Mouse (Mus musculus) embryonic facial prominence, embryonic 11.5 days (tissue): ENCODE results near the gene Rasl10b. TPM values are rescaled to one million over a fixed set of nuclear protein-coding genes. Genes with fewer than 3 reads are reported as not detected.
A peak's percentile ranks its signal among the peaks of the same experiment; 100 is the strongest.

Source experiments
- ATAC-seq: fragments of 200-750 bp; cut with Nextera tagmentation; replicated peaks from 2 replicates; pipeline ENCODE4 v1.8.0; 2017; ENCODE audit warnings: low read depth; ENCODE audit not compliant: insufficient number of reproducible peaks, low FRiP score, low TSS enrichment
- DNase-seq: peaks from one replicate; pipeline ENCODE4 v3.0.0-alpha.2; 2015; ENCODE audit warnings: low spot score
- H3K27ac ChIP-seq: fragments of 300-500 bp; sonication (generic); replicated peaks from 2 replicates; pipeline ENCODE4 v1.5.1; 2014; ENCODE audit warnings: mild to moderate bottlenecking, low read depth, low read length, control low read depth
- H3K27me3 ChIP-seq: fragments of 300-500 bp; sonication (generic); 2 replicates; pipeline ENCODE4 v1.6.1; 2014; ENCODE audit warnings: mild to moderate bottlenecking, low read length, moderate library complexity, mixed read lengths; ENCODE audit not compliant: control insufficient read depth, insufficient read depth
- H3K36me3 ChIP-seq: fragments of 300-500 bp; sonication (generic); replicated peaks from 2 replicates; pipeline ENCODE4 v1.6.1; 2014; ENCODE audit warnings: low read depth, mild to moderate bottlenecking, low read length, moderate library complexity, mixed read lengths; ENCODE audit not compliant: control insufficient read depth, insufficient read depth
- H3K4me1 ChIP-seq: fragments of 300-500 bp; sonication (generic); 2 replicates; pipeline ENCODE4 v1.6.1; 2014; ENCODE audit warnings: low read length, mixed read lengths; ENCODE audit not compliant: control insufficient read depth, insufficient read depth
- H3K4me2 ChIP-seq: fragments of 300-500 bp; sonication (generic); 2 replicates; pipeline ENCODE4 v1.6.1; 2014; ENCODE audit warnings: low read depth, mild to moderate bottlenecking, control low read depth, low read length, moderate library complexity
- H3K4me3 ChIP-seq: fragments of 300-500 bp; sonication (generic); 2 replicates; pipeline ENCODE4 v1.5.1; 2014; ENCODE audit warnings: low read depth, low read length, control low read depth
- H3K9ac ChIP-seq: fragments of 300-500 bp; sonication (generic); replicated peaks from 2 replicates; pipeline ENCODE4 v1.6.1; 2014; ENCODE audit warnings: mild to moderate bottlenecking, control low read depth, low read length
- H3K9me3 ChIP-seq: fragments of 300-500 bp; sonication (generic); replicated peaks from 2 replicates; pipeline ENCODE4 v1.6.1; 2016; ENCODE audit warnings: mild to moderate bottlenecking, low read length, inconsistent platforms, mixed read lengths; ENCODE audit not compliant: control insufficient read depth
- WGBS: fragments of 180-500 bp; shearing (Covaris S2); extraction: QIAGEN DNeasy Blood & Tissue Kit; methylation state at CpG from one replicate; pipeline ENCODE4 v1.1.7; 2014; 5-methylcytosine and 5-hydroxymethylcytosine counted together
- polyA plus RNA-seq: library from polyadenylated mRNA; unstranded; fragments of >200 nt; fragmentation: Nextera tagmentation; extraction: Ambion mirVana; gene quantifications from 2 replicates; pipeline ENCODE4 v1.2.1, GENCODE M21; 2014

The Rasl10b gene
- polyA plus RNA-seq, 1 experiment from 2014 or later: 2.4 TPM

DNA sequence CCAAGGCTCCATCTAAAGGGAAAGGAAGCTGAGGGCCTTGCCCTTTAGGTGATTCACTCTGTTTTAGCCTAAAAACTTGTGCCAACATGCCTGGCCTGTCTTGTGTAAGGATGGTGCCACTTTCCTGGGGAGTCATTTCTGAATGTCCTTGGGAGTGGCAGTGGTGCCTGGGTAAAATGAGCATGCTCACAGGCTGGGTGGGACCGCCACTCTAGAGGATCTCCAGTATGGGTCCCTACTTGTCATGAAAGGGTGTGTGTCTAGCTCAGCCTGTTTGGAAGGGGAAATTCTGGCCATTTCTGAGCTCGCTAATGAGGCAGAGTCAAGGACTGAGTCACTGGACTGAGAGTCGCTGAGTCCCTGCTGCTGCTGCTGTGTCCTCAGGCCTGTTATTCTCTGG, 46.7 kb downstream of the Rasl10b start:
- no peak overlapping the region for H3K4me3 ChIP-seq
- ATAC-seq: no peak
- no peak overlapping the region for H3K9ac ChIP-seq
- H3K4me2 ChIP-seq: no peak overlapping the region
- no peaks in the 10 kb centered on the region for H3K36me3 ChIP-seq
- H3K4me1 ChIP-seq: no peaks in the 10 kb centered on the region
- H3K27ac ChIP-seq: no peak overlapping the region
- no peaks in the 10 kb centered on the region for H3K9me3 ChIP-seq
- 81% methylated on average over 3 of the region's 3 CpGs for WGBS
- DNase-seq: no peak
- no peaks in the 10 kb centered on the region for H3K27me3 ChIP-seq

DNA sequence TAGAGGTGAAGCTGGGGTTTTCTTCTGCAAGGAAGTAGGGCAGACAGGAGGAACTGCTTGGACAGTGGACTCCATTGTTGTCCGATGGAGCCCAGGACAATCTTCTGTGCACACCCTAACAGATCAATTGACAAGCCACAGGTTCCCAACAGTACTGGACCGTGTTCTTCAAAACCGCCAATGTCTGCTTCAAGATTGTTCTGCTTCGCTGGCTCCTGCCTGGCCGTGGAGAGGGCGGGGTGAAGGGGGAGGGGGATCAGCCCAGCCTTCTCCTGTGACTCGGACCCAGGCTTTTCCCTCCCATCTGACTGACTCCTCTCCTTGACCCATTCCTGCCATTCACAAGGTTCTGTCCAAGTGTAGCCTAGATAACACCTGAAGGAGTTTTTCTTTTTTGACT, 48.3 kb downstream of the Rasl10b start:
- ATAC-seq (no peak), DNase-seq (no peak)
- Histone ChIP-seq H3K4me1 (no peaks in the 10 kb centered on the region), H3K27ac (no peak overlapping the region), H3K4me2 (no peak overlapping the region), H3K9ac (no peak overlapping the region), H3K36me3 (no peaks in the 10 kb centered on the region), H3K27me3 (peaks cover 2% of the 10 kb centered on the region), H3K9me3 (no peaks in the 10 kb centered on the region), H3K4me3 (no peak overlapping the region)
- 29% methylated on average over 7 of the region's 7 CpGs for WGBS

DNA sequence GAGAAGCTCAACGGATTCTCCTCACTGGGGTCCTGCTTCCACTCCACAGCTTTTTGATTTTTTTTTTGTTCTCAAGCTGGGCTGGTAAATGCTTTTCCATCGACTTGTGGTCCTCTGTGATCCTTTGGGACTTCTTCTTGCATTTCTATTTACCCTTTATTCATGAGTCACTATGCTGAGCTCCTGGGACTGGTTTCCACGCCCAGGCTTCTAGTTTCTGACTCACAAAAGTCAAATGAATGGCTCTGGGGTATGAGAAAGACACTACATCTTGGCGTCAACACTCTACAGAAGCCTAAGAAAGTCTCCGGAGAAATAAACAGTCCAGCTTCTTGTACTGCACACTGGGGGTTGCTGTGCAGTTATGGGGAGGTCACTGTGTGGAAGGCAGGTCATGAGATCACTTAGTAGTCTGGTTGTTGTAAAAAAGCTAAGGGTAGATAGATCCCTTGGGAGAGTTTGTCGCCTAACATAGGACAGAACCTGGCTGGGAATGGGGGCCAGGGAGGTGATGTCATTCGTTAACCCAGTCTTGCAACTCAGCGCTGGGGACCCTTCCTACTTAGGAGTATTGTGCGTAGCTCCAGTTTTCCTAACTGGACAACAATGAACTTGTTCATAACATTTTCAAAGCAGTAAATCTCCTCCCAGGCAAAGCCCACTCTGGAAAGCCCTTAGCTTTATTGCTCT, 49.1 kb downstream of the Rasl10b start:
- DNase-seq: no peak
- H3K27ac ChIP-seq: 0 out of 2 replicates have a peak overlapping the region, but pooled peaks have one; percentile 13
- H3K9ac ChIP-seq: no peak overlapping the region
- H3K4me2 ChIP-seq: no peak overlapping the region
- ATAC-seq: no peak
- no peaks in the 10 kb centered on the region for H3K36me3 ChIP-seq
- H3K4me1 ChIP-seq: no peaks in the 10 kb centered on the region
- peaks cover 4% of the 10 kb centered on the region for H3K27me3 ChIP-seq
- no peak overlapping the region for H3K4me3 ChIP-seq
- WGBS: 60% methylated on average over 9 of the region's 9 CpGs
- H3K9me3 ChIP-seq: no peaks in the 10 kb centered on the region

DNA sequence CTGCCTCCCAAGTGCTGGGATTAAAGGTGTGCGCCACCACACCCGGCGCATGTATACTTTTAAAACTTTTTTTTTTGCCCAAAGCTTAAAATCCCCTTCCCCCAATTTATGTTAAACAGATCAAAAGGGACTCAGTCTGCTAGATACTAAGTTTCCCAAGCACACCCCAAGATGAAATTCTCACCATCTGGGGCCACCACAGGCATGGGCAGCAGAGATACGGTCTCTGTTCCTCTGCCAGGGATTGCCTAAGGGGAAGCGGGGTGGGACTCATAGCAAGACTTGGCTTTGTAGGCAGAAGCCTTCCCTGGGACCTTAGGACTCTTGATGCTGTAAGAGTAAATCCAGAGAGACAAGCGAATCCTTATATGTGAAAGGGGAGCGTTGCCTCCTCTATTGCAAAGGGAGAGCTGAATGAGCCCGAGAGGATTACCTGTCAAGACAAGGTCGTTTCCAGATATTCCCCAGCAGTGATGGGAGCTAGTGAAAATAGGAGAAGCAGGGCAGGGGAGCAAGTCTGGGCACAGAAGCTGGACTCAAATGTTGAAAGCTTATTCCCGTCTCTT, 52.6 kb downstream of the Rasl10b start:
- H3K36me3 ChIP-seq: no peaks in the 10 kb centered on the region
- WGBS: 67% methylated on average over 10 of the region's 10 CpGs
- H3K4me3 ChIP-seq: no peak overlapping the region
- H3K9me3 ChIP-seq: no peaks in the 10 kb centered on the region
- no peaks in the 10 kb centered on the region for H3K4me1 ChIP-seq
- no peak overlapping the region for H3K4me2 ChIP-seq
- H3K27me3 ChIP-seq: peaks cover 7% of the 10 kb centered on the region
- H3K9ac ChIP-seq: no peak overlapping the region
- H3K27ac ChIP-seq: no peak overlapping the region
- ATAC-seq (no peak), DNase-seq (no peak)

DNA sequence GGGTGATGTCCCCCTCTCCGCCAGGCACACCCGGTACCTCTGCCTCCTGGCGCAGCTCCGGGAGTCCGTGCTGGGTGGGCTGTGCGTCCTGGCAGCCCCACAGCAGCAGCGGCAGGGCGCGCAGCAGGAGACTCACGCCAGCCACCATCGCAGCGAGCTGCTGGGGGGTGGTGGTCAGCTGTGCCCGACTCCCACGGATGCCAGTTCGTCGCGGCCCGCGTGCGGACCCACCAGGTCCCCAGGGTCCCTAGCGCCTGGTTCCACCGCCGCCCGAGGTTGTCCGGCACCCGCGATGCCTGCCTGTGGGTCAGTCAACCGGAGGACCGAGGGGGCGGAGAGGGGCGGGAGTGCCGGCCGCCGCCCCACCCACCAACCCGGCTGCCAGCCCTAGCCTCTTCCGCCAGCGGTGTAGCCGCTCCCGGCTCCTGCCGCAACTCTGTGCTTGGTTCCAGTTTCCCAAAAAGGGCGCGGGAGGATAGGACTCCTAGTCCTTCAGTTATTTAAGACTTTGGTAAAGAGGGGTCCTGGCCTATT, 53.8 kb downstream of the Rasl10b start, which contains the start of gene Mmp28:
Gene Mmp28, minus strand, starts transcription at position 361 of the 534 bp plus-strand sequence.
- DNase-seq (peak; percentile 31), ATAC-seq (no peak)
- Histone ChIP-seq H3K4me2 (peak within 1 kb of the TSS; percentile 94), H3K4me1 (no peaks in the 10 kb centered on the region), H3K9ac (peak within 1 kb of the TSS; percentile 55), H3K9me3 (no peaks in the 10 kb centered on the region), H3K4me3 (peak within 1 kb of the TSS; percentile 49), H3K27ac (no peak within 1 kb of the TSS), H3K36me3 (no peaks in the 10 kb centered on the region), H3K27me3 (peaks cover 7% of the 10 kb centered on the region)
- WGBS: 0% methylated on average over 31 of the region's 42 CpGs

DNA sequence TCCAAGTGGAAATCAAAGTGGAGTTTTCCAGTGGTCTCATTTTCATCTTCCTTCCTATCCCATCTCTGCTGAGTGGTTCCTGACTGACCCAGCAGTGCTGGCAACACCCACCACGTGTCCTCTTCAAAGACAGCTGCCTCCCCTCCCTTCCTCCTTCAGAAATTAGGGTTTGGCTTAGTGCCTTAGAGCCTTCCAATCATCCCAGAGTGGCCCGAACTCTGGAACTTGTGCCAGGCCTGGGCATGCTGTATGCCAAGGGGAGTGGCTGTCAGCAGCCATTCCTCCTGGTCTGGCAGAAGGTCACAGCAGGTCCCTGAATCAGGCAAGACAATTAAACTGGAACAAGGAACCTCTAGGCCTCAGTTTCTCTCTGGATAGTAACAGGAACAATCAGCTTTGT, 57.0 kb downstream of the Rasl10b start:
- ATAC-seq (no peak), DNase-seq (no peak)
- Histone ChIP-seq H3K36me3 (no peaks in the 10 kb centered on the region), H3K4me2 (no peak overlapping the region), H3K9me3 (no peaks in the 10 kb centered on the region), H3K27me3 (peaks cover 7% of the 10 kb centered on the region), H3K27ac (no peak overlapping the region), H3K4me3 (no peak overlapping the region), H3K4me1 (no peaks in the 10 kb centered on the region), H3K9ac (no peak overlapping the region)
- 37% methylated on average over 2 of the region's 2 CpGs for WGBS

DNA sequence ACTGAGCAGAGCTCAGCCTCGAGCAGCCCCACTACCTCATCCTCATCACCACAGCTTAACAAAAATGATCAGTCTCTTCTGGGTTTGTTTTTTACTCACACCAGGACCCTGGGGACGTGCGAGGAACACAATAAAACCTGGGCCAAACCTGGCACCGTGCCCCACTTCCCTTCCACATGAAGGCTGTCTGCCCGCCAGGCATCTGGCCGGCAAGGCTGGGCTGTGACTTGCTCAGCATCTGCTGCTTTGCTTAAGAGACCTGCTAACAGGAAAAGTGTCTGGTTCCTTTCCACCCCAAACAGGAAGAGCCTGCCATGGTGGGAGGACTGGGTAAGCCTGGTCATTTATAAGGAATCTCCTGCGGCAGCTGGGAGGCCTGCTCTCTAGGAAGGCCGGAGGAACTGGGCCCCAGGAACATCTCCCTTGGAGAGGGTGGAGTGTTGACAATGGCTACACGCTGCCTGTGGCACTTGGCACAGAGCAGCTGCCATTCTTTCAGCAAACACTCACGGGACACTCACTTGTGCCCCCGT, 58.2 kb downstream of the Rasl10b start:
- no peaks in the 10 kb centered on the region for H3K36me3 ChIP-seq
- H3K9ac ChIP-seq: no peak overlapping the region
- ATAC-seq: no peak
- no peak overlapping the region for H3K27ac ChIP-seq
- DNase-seq: no peak
- 71% methylated on average over 11 of the region's 11 CpGs for WGBS
- H3K27me3 ChIP-seq: peaks cover 6% of the 10 kb centered on the region; the same call in 1 of the 2 replicates
- H3K9me3 ChIP-seq: no peaks in the 10 kb centered on the region
- no peak overlapping the region for H3K4me2 ChIP-seq
- no peaks in the 10 kb centered on the region for H3K4me1 ChIP-seq
- no peak overlapping the region for H3K4me3 ChIP-seq

DNA sequence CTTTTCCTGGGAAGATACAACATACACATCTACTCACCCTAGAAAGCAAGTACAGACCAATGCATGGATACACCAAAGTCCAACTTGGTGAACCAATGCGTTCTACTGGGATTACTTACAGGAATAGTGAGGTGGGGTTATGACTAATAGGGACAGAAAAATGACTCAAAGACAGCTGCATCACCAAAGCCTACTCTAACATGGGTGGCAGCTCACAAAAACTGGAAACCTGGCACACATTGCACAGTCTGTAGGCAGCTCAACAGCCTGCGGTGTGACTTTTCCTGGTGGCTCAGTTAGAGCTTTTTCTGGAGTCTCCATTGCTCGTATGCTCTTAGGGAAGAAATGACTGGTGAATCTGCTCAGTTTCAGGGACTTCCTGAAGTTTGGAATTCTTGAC, 59.8 kb downstream of the Rasl10b start:
- H3K9me3 ChIP-seq: no peaks in the 10 kb centered on the region
- no peaks in the 10 kb centered on the region for H3K4me1 ChIP-seq
- no peak overlapping the region for H3K4me3 ChIP-seq
- ATAC-seq (no peak), DNase-seq (no peak)
- H3K9ac ChIP-seq: no peak overlapping the region
- no peak overlapping the region for H3K27ac ChIP-seq
- no peaks in the 10 kb centered on the region for H3K36me3 ChIP-seq
- H3K27me3 ChIP-seq: no peaks in the 10 kb centered on the region
- WGBS: 91% methylated on average over 3 of the region's 3 CpGs
- H3K4me2 ChIP-seq: no peak overlapping the region
